Mouse (Mus musculus) kidney, embryonic 14.5 days (tissue): ENCODE measurements around the gene Ddx21. TPM values are rescaled to one million over a fixed set of nuclear protein-coding genes. Genes with fewer than 3 reads are reported as not detected.

ENCODE experiments used
- ATAC-seq: fragments of 200-750 bp; cut with Nextera tagmentation; 2 replicates; pipeline ENCODE4 v1.8.0; 2017; ENCODE audit warnings: moderate number of reproducible peaks, mild to moderate bottlenecking, moderate TSS enrichment, moderate library complexity; ENCODE audit not compliant: low FRiP score, low TSS enrichment
- H3K27ac ChIP-seq: fragments of 300-500 bp; sonication (generic); 2 replicates; pipeline ENCODE4 v1.5.1; 2014; ENCODE audit warnings: low read depth, mild to moderate bottlenecking, low read length, moderate library complexity, mixed read lengths
- H3K27me3 ChIP-seq: fragments of 300-500 bp; sonication (generic); 2 replicates; pipeline ENCODE4 v1.6.1; 2014; ENCODE audit warnings: mild to moderate bottlenecking, low read length; ENCODE audit not compliant: control insufficient read depth, insufficient read depth
- H3K36me3 ChIP-seq: fragments of 300-500 bp; sonication (generic); 2 replicates; pipeline ENCODE4 v1.6.1; 2014; ENCODE audit warnings: low read length, mixed read lengths; ENCODE audit not compliant: control insufficient read depth, insufficient read depth
- H3K4me1 ChIP-seq: fragments of 300-500 bp; sonication (generic); 2 replicates; pipeline ENCODE4 v1.6.1; 2014; ENCODE audit warnings: low read length, mixed read lengths; ENCODE audit not compliant: control insufficient read depth, insufficient read depth
- H3K4me2 ChIP-seq: fragments of 300-500 bp; sonication (generic); replicated peaks from 2 replicates; pipeline ENCODE4 v1.6.1; 2014; ENCODE audit warnings: low read depth, mild to moderate bottlenecking, low read length
- H3K4me3 ChIP-seq: fragments of 300-500 bp; sonication (generic); 2 replicates; pipeline ENCODE4 v1.5.1; 2014; ENCODE audit warnings: mild to moderate bottlenecking, low read length
- H3K9ac ChIP-seq: fragments of 300-500 bp; sonication (generic); 2 replicates; pipeline ENCODE4 v1.6.1; 2014; ENCODE audit warnings: low read depth, mild to moderate bottlenecking, low read length, moderate library complexity
- H3K9me3 ChIP-seq: fragments of 300-500 bp; sonication (generic); 2 replicates; pipeline ENCODE4 v1.6.1; 2016; ENCODE audit warnings: low read length; ENCODE audit not compliant: control insufficient read depth
- WGBS: fragments of 180-500 bp; shearing (Covaris S2); extraction: QIAGEN DNeasy Blood & Tissue Kit; methylation state at CpG from one replicate; pipeline ENCODE4 v1.1.7; 2014; 5-methylcytosine and 5-hydroxymethylcytosine counted together
- polyA plus RNA-seq: library from polyadenylated mRNA; unstranded; fragments of >200 nt; fragmentation: Nextera tagmentation; extraction: Ambion mirVana; gene quantifications from 2 replicates; pipeline ENCODE4 v1.2.1, GENCODE M21; 2014

The Ddx21 gene
- polyA plus RNA-seq, 1 experiment from 2014 or later, result 36.3 TPM

DNA sequence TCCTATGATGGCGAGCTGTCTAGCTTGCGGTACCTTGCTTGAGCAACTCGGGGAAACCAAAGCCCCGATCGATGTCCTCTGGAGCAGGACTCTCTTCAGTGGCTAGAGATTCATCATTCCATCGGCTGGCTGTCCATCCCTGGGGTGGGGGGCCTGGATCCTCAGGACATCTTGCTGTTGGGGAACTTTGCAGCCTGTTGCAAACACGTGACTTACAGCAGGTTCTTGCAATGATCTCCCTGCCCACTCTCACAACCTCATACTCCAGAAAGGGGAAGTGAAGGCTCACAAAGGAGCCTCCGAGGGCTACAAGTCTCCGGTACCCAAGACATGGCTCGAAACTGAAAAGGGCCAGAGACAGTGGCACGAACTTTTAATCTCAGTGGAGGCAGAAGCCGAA lies 60.6 kb downstream of the Ddx21 start:
- H3K9ac ChIP-seq, result no peak overlapping the region
- no peaks in the 10 kb centered on the region for H3K9me3 ChIP-seq
- H3K27me3 ChIP-seq, result no peaks in the 10 kb centered on the region
- H3K4me1 ChIP-seq, result no peaks in the 10 kb centered on the region
- no peak overlapping the region for H3K4me2 ChIP-seq
- 96% methylated on average over 12 of the region's 12 CpGs for WGBS
- H3K36me3 ChIP-seq, result no peaks in the 10 kb centered on the region
- no peak for ATAC-seq
- H3K4me3 ChIP-seq, result no peak overlapping the region
- no peak overlapping the region for H3K27ac ChIP-seq

- ATAC-seq, result no peak
- H3K36me3 ChIP-seq, result no peaks in the 10 kb centered on the region
- H3K4me2 ChIP-seq, result no peak overlapping the region
- H3K4me1 ChIP-seq, result no peaks in the 10 kb centered on the region
- no peaks in the 10 kb centered on the region for H3K27me3 ChIP-seq
- no peak overlapping the region for H3K27ac ChIP-seq
- no peaks in the 10 kb centered on the region for H3K9me3 ChIP-seq
- H3K4me3 ChIP-seq, result no peak overlapping the region
- 67% methylated on average over 3 of the region's 3 CpGs for WGBS
- no peak overlapping the region for H3K9ac ChIP-seq
Observed at GRCm38 (mm10) chr10:62540800-62541199, 61.3 kb downstream of the Ddx21 start.

GRCm38 (mm10) chr10:62534509-62534908 lies 67.6 kb downstream of the Ddx21 start:
- H3K4me1 ChIP-seq, result no peaks in the 10 kb centered on the region
- no peak for ATAC-seq
- H3K36me3 ChIP-seq, result no peaks in the 10 kb centered on the region
- H3K9ac ChIP-seq, result no peak overlapping the region
- H3K9me3 ChIP-seq, result no peaks in the 10 kb centered on the region
- no peak overlapping the region for H3K4me2 ChIP-seq
- no peaks in the 10 kb centered on the region for H3K27me3 ChIP-seq
- WGBS, result 80% methylated on average over 7 of the region's 7 CpGs
- no peak overlapping the region for H3K4me3 ChIP-seq
- H3K27ac ChIP-seq, result no peak overlapping the region

DNA sequence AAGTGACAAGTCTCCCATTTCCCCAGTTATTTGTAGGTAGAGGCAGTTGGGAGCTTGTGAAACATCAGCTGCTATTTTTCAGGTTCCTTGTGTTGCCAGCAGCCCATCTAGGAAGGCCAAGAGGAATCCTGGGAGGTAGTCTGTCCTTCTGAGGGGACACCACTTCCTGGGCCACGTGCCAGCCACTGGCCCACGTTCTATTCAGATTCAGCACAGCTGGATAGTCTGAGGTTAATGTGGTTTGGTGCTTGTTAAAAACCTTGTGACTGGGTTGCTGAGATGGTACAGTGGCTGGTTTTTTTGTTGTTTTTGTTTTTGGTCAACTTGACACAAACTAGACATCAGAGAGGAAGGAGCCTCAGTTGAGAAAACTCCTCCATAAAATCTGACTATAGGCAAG lies 69.2 kb downstream of the Ddx21 start:
- H3K9ac ChIP-seq, result no peak overlapping the region
- no peaks in the 10 kb centered on the region for H3K27me3 ChIP-seq
- no peak overlapping the region for H3K4me2 ChIP-seq
- WGBS, result 49% methylated on average over 2 of the region's 2 CpGs
- no peaks in the 10 kb centered on the region for H3K36me3 ChIP-seq
- no peak for ATAC-seq
- H3K9me3 ChIP-seq, result no peaks in the 10 kb centered on the region
- no peak overlapping the region for H3K4me3 ChIP-seq
- no peaks in the 10 kb centered on the region for H3K4me1 ChIP-seq
- H3K27ac ChIP-seq, result no peak overlapping the region

Other genes with a start within 250 kb of the Ddx21 start
- 14.2 and 31.4 TPM in 2 replicates for gene Hk1, start 222.4 kb downstream of the Ddx21 start, polyA plus RNA-seq
- 1.7 TPM in 2 replicates for gene Hkdc1, start 179.8 kb downstream of the Ddx21 start, polyA plus RNA-seq
- 0.79 and 0.83 TPM in 2 replicates for gene 4930507D05Rik, start 152.8 kb downstream of the Ddx21 start, polyA plus RNA-seq
- 23.3 and 32.6 TPM in 2 replicates for gene Supv3l1, start 152.5 kb downstream of the Ddx21 start, polyA plus RNA-seq
- 59.9 and 83.4 TPM in 2 replicates for gene Vps26a, start 115.5 kb downstream of the Ddx21 start, polyA plus RNA-seq
- gene Srgn, start 74.8 kb downstream of the Ddx21 start, polyA plus RNA-seq, result 5.7 and 9.2 TPM in 2 replicates
- 32.4 and 41.5 TPM in 2 replicates for gene Kif1bp, start 23.8 kb downstream of the Ddx21 start, polyA plus RNA-seq
- 101 and 138 TPM in 2 replicates for gene Ddx50, start 48.9 kb upstream of the Ddx21 start, polyA plus RNA-seq
- gene Stox1, start 123.8 kb upstream of the Ddx21 start, polyA plus RNA-seq, result 2.7 and 3.1 TPM in 2 replicates
- gene Ccar1, start 190.0 kb upstream of the Ddx21 start, polyA plus RNA-seq, result 121 and 178 TPM in 2 replicates